Mouse (Mus musculus) E14TG2a.4 (cell line): ENCODE measurements around the gene Urad.

Experiments used
- H3K27me3 ChIP-seq: 2 replicates; pipeline ENCODE4 v1.6.1; 2014; ENCODE audit warnings: low read length, control low read depth; ENCODE audit not compliant: insufficient read depth
- H3K36me3 ChIP-seq: 2 replicates; pipeline ENCODE4 v1.6.1; 2014; ENCODE audit warnings: low read length, control low read depth; ENCODE audit not compliant: insufficient read depth
- H3K4me1 ChIP-seq: replicated peaks from 2 replicates; pipeline ENCODE4 v1.6.1; 2014; ENCODE audit warnings: low read depth, low read length, control low read depth
- H3K4me3 ChIP-seq: replicated peaks from 2 replicates; pipeline ENCODE4 v1.5.1; 2014; ENCODE audit warnings: mild to moderate bottlenecking, low read length
- H3K9me3 ChIP-seq: 2 replicates; pipeline ENCODE4 v1.6.1; 2014; ENCODE audit warnings: low read length, control low read depth
- CTCF ChIP-seq: conservative IDR thresholded peaks from 2 replicates; pipeline ENCODE4 v1.5.1; 2014; ENCODE audit warnings: low read length
- NANOG ChIP-seq: IDR thresholded peaks from 2 replicates; pipeline ENCODE4 v1.6.1; 2014; ENCODE audit warnings: borderline replicate concordance, low read length, mixed read lengths
- POU5F1 ChIP-seq: IDR thresholded peaks from 2 replicates; pipeline ENCODE4 v1.6.1; 2014; ENCODE audit warnings: low read length, borderline replicate concordance

Urad gene

DNA sequence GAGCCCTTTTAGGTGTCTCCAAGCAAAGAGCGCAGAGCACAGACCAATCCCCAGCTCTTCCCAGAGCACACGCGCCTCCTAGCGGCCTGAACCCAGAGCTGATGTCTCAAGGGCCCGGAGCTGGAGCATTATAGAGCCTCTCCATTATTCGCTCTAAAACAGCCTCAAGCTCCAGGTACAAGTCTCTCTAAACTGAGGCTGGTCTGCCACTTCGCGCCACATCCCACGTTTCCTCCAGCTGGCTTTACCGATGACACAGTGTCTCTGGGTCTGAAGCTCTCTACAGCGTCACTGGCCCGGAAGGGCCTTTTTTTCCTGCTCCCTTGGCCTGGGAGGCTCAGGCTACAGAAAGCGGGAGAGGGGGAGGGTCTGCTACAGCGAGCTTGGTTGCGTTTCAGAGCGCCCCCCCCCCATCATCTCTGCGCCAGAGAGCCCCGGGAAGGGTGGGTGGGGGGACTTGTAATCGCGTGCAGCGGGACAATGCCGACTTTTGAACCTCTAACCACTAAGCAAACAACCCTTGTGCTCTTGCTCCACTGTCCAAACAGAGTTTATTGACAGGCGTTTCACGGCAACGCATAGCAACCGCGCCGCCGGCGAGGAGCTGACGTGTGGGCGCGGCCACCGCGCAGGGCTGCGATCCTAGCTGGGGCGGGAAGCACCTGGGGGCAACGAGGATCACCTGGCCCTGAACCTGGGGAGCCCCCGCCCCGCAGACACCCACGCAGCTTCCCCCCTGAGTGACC, 22.8 kb downstream of the Urad start:
- Histone ChIP-seq H3K36me3 (no peaks in the 10 kb centered on the region), H3K4me3 (peak overlapping the region; percentile 68), H3K9me3 (no peaks in the 10 kb centered on the region), H3K4me1 (peaks cover 57% of the 10 kb centered on the region), H3K27me3 (peaks cover 90% of the 10 kb centered on the region)
- TF ChIP-seq NANOG (no peak), POU5F1 (no peak), CTCF (peak; percentile 87)

DNA sequence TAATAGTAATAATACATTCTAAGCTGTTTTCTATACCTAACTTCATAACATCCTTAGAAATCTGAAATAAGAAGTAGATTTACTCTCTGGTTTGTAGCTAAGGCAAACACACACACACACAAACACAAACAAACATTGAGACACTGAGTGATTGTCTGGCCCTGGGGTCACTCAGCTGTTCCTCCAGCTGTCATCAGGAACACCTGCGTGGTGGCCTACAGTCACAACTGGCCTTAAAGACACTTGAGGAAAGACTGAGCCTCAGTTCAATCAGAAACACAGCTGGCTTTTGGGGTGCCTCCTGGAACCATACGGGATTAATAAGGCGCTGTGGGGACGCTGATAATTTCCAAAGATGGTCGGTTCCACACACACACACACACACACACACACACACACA, 25.0 kb downstream of the Urad start:
- no peak overlapping the region for H3K4me3 ChIP-seq
- peaks cover 75% of the 10 kb centered on the region for H3K27me3 ChIP-seq
- no peaks in the 10 kb centered on the region for H3K9me3 ChIP-seq
- H3K4me1 ChIP-seq: peaks cover 69% of the 10 kb centered on the region
- no peaks in the 10 kb centered on the region for H3K36me3 ChIP-seq
- TF ChIP-seq POU5F1 (no peak), NANOG (no peak), CTCF (no peak)

DNA sequence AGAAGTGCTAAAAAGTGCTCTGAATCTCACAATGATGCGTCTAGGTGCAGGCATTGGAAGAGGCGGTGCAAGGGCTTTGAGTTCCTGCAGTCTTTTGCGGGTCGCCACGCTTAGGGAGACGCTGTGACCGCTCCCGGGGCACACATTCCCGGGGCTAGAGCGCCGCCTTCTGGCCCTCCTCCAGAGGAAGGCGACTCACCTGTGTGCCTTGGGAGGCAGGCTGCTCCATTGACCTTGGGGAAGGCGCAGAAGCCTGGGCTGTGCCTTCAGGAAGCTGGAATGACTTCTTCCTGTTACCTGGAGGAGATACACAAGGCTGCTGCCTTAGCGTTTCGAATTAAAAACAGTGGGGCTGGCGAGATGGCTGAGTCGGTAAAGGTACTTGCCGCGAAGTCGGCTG, 28.1 kb downstream of the Urad start:
- no peak overlapping the region for H3K4me3 ChIP-seq
- no peaks in the 10 kb centered on the region for H3K36me3 ChIP-seq
- H3K4me1 ChIP-seq: peaks cover 47% of the 10 kb centered on the region
- peaks cover 56% of the 10 kb centered on the region for H3K27me3 ChIP-seq
- no peaks in the 10 kb centered on the region for H3K9me3 ChIP-seq
- TF ChIP-seq CTCF (peak; percentile 48), POU5F1 (no peak)

DNA sequence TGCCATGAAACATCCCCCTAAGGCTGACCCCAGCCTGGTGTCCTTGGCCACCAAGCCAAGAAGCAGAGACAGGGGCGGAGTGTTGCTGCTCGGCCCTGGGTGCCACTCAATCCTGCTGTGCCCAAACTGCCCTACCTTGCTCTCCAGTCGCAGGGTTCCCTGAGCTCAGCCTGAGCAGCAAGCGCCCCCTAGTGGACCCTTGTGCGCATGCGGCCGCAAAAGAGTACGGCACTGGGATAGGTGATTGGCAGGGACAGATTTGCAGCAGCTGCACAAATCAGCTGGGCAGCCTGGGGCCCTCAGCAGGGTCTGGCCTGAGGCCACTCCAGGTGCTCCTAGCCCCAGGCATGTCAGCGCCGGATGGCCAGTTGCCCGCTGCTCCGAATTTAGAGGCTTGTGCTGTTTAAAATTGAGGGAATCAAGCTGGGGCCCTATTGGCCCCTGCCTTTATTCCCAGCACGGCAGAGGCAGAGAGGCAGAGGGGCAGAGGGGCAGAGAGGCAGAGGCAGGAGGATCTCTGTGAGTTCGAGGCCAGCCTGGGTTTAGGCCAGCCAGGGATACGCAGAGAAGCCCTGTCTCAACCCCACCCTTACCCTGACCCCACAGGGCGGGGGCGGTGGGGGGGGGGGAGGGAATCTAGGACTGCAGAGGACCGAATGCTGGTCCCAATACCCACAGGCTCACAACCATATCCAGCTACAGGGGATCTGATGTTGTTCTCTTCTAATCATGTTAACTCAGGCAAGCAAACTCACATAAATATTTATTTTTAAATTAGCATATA, 28.9 kb downstream of the Urad start:
- no peaks in the 10 kb centered on the region for H3K9me3 ChIP-seq
- TF ChIP-seq NANOG: no peak
- TF ChIP-seq CTCF: peak; percentile 96
- TF ChIP-seq POU5F1: no peak
- peak overlapping the region; percentile 57 for H3K4me3 ChIP-seq
- H3K4me1 ChIP-seq: peaks cover 40% of the 10 kb centered on the region
- no peaks in the 10 kb centered on the region for H3K36me3 ChIP-seq
- H3K27me3 ChIP-seq: peaks cover 50% of the 10 kb centered on the region

DNA sequence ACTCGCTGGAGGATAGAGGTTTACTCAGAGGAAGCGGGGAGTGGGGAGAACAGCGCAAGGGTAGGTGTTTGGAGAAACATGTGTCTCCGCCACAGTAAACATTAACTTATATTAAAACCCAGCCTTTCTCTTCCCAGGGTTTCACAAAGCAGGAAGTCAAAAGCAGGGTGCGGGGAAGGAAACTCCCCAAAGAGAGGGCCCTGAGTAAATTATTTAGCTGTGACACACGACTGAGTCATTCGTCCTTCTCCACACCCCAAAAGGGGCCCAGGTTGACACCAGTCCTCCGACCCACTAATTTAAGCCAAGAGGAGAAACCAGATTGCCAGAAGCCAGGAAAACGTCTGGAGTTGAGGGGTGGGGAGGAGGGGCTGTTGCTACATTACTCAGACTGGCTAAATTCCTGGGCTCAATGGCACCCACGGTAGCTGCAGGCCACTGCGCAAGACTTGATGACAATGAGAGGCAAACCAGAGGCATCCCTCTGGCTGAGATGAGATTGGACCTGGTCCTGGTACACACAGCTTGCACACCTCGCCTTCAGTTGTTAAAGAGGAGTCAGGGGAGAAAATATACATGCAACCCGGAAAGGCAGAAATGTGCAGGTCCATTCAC, 29.6 kb downstream of the Urad start:
- H3K27me3 ChIP-seq: peaks cover 47% of the 10 kb centered on the region
- peak overlapping the region; percentile 57; the same call in 1 of the 2 replicates for H3K4me3 ChIP-seq
- H3K9me3 ChIP-seq: no peaks in the 10 kb centered on the region
- no peaks in the 10 kb centered on the region for H3K36me3 ChIP-seq
- TF ChIP-seq NANOG (no peak), POU5F1 (no peak), CTCF (no peak)
- peaks cover 34% of the 10 kb centered on the region for H3K4me1 ChIP-seq

DNA sequence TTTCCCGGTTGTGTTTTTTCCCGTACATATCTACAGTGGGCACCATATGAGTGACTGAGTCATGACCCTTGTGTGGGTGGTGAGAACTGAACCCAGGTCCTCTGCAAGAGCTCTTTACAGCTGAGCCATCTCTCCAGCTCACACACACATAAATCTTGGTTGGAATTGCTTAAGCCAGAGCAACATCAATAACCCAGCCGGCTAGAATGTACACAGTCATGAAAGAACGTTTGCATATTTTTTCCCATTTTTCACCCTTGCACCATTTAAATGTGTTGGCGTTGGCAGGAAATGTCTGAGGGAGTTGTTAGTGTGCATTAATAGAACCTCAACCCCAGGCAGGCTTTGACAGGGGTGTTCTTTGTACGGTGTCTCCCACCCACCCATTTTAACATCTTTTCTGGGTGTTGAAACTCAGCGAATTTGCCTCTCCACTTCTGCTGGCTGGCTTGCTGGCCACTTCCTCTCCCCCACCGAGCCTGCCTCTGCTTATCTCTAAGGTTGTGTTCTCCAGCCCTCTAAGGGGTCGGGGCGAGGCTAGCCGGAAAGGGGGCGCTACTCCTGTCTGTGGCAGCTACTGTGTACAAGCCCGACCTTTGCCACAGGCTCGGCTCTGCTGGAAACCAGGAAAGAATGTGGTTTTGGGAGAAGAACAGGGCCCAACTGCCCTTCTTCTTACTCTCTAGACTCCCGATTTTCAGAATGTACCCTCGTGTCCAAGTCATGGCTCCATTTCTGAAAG, 30.3 kb downstream of the Urad start:
- H3K4me1 ChIP-seq: peaks cover 34% of the 10 kb centered on the region
- no peaks in the 10 kb centered on the region for H3K9me3 ChIP-seq
- H3K36me3 ChIP-seq: no peaks in the 10 kb centered on the region
- H3K4me3 ChIP-seq: 0 out of 2 replicates have a peak overlapping the region, but pooled peaks have one; percentile 57
- H3K27me3 ChIP-seq: peaks cover 42% of the 10 kb centered on the region
- TF ChIP-seq POU5F1 (no peak), NANOG (no peak), CTCF (0 out of 2 replicates have a peak, but pooled peaks have one; percentile 6)

DNA sequence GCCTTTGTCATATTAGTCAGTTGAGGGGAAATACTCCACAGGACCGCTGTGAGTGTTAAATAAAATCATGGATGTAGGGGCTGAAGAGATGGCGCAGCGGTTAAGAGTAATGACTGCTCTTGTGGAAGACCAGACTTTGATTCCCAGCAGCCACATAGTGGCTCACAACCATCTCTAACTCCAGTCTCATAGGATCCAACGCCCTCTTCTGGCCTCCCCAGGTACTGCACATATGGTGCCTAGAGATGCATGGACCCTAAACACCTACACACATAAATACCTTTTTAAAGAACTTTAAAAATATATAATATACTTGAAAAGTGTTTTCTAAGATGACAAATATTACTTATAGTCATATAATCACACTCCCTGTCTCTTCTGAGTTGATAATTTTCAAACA, 37.9 kb downstream of the Urad start:
- Histone ChIP-seq H3K36me3 (no peaks in the 10 kb centered on the region), H3K9me3 (no peaks in the 10 kb centered on the region), H3K4me3 (no peak overlapping the region), H3K27me3 (peaks cover 35% of the 10 kb centered on the region), H3K4me1 (no peaks in the 10 kb centered on the region)
- peak; percentile 61 for TF ChIP-seq CTCF
- no peak for TF ChIP-seq NANOG

DNA sequence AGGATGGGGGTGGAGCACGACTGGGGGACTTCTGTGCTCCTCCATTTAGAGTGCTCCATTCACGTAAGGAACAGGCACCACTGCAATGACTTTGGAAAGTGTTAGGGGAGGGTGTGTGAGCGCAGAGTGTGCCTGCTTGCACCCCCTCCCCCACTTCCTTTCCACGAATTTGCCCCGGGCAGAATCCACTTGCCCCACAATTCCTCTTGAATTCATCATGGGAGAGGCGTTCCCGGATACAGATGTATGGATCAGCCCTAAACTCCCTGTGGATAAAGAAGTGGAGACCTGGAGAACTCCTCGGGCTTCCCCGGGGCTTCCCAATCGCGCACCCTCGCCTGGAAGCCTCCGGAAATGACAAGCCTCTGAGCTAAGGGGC, 44.7 kb downstream of the Urad start:
- TF ChIP-seq POU5F1 (no peak), NANOG (no peak), CTCF (no peak)
- Histone ChIP-seq H3K9me3 (no peaks in the 10 kb centered on the region), H3K4me1 (peaks cover 30% of the 10 kb centered on the region), H3K4me3 (peak overlapping the region; percentile 70), H3K27me3 (peaks cover 87% of the 10 kb centered on the region), H3K36me3 (no peaks in the 10 kb centered on the region)
